Mouse (Mus musculus) CH12F3 (cell line): ENCODE results near the gene Tbc1d16.

Experiments
- in situ Hi-C: fragments of 300-500 bp; cut with MboI; formaldehyde crosslinking; loops from 2 replicates; pipeline ENCODE4 v1.14.3; 2020; ENCODE audit warnings: low sequenced_read_pairs

Tbc1d16 gene

GRCm38 (mm10) chr11:119237007-119237406 lies 8.7 kb upstream of the Tbc1d16 start:
- in situ Hi-C loops: no loop called here

- in situ Hi-C loops: no loop called here
These were observed 8.1 kb upstream of the Tbc1d16 start for GRCm38 (mm10) chr11:119236354-119236753.

- in situ Hi-C loops: no loop called here
These were observed 7.3 kb upstream of the Tbc1d16 start for GRCm38 (mm10) chr11:119235596-119235995.

- in situ Hi-C loops: no loop called here
These were observed 6.5 kb upstream of the Tbc1d16 start for GRCm38 (mm10) chr11:119234770-119235169.

GRCm38 (mm10) chr11:119228846-119229626 lies 737 bp upstream of the Tbc1d16 start:
- in situ Hi-C loops: no loop called here

GRCm38 (mm10) chr11:119227591-119227990 lies 708 bp downstream of the Tbc1d16 start:
- in situ Hi-C loops: no loop called here

GRCm38 (mm10) chr11:119225634-119226033 lies 2.7 kb downstream of the Tbc1d16 start:
- in situ Hi-C loops: no loop called here

- in situ Hi-C loops: no loop called here
These were observed 3.4 kb downstream of the Tbc1d16 start for GRCm38 (mm10) chr11:119224926-119225325.

GRCm38 (mm10) chr11:119223124-119223890 lies 5.0 kb downstream of the Tbc1d16 start:
- in situ Hi-C loops: no loop called here

GRCm38 (mm10) chr11:119221812-119222510 lies 6.3 kb downstream of the Tbc1d16 start:
- in situ Hi-C loops: no loop called here

- in situ Hi-C loops: no loop called here
These were observed 8.4 kb downstream of the Tbc1d16 start for GRCm38 (mm10) chr11:119219816-119220465.

GRCm38 (mm10) chr11:119217861-119218260 lies 10.4 kb downstream of the Tbc1d16 start:
- in situ Hi-C loops: no loop called here

GRCm38 (mm10) chr11:119215905-119216507 lies 12.3 kb downstream of the Tbc1d16 start:
- in situ Hi-C loops: no loop called here

GRCm38 (mm10) chr11:119215038-119215904 lies 13.0 kb downstream of the Tbc1d16 start:
- in situ Hi-C loops: no loop called here

GRCm38 (mm10) chr11:119213166-119213885 lies 15.0 kb downstream of the Tbc1d16 start:
- in situ Hi-C loops: no loop called here

GRCm38 (mm10) chr11:119211604-119212309 lies 16.5 kb downstream of the Tbc1d16 start:
- in situ Hi-C loops: no loop called here

GRCm38 (mm10) chr11:119210321-119211100 lies 17.8 kb downstream of the Tbc1d16 start:
- in situ Hi-C loops: no loop called here
